Mouse (Mus musculus) heart, embryonic 11.5 days (tissue): ENCODE results near the gene Olfr606. TPM values are rescaled to one million over a fixed set of nuclear protein-coding genes. Genes with fewer than 3 reads are reported as not detected.
"Not testable (repeated sequence)": the region's sequence is repeated elsewhere in the genome, so short reads cannot be mapped to it uniquely, and the experiment has no call there.

ENCODE experiments used
- ATAC-seq: fragments of 200-750 bp; cut with Nextera tagmentation; replicated peaks from 2 replicates; pipeline ENCODE4 v1.8.0; 2017; ENCODE audit warnings: moderate library complexity; ENCODE audit not compliant: insufficient number of reproducible peaks, low FRiP score, low TSS enrichment
- H3K27ac ChIP-seq: fragments of 300-500 bp; sonication (generic); 2 replicates; pipeline ENCODE4 v1.5.1; 2014; ENCODE audit warnings: mild to moderate bottlenecking, low read depth, low read length
- H3K27me3 ChIP-seq: fragments of 300-500 bp; sonication (generic); 2 replicates; pipeline ENCODE4 v1.6.1; 2014; ENCODE audit warnings: mild to moderate bottlenecking, low read length, mixed read lengths; ENCODE audit not compliant: control insufficient read depth, insufficient read depth
- H3K36me3 ChIP-seq: fragments of 300-500 bp; sonication (generic); 2 replicates; pipeline ENCODE4 v1.6.1; 2014; ENCODE audit warnings: mild to moderate bottlenecking, low read length, moderate library complexity, mixed read lengths; ENCODE audit not compliant: control insufficient read depth, insufficient read depth
- H3K4me1 ChIP-seq: fragments of 300-500 bp; sonication (generic); 2 replicates; pipeline ENCODE4 v1.6.1; 2014; ENCODE audit warnings: low read length; ENCODE audit not compliant: control insufficient read depth, insufficient read depth
- H3K4me2 ChIP-seq: fragments of 300-500 bp; sonication (generic); 2 replicates; pipeline ENCODE4 v1.6.1; 2014; ENCODE audit warnings: mild to moderate bottlenecking, moderate library complexity
- H3K4me3 ChIP-seq: fragments of 300-500 bp; sonication (generic); 2 replicates; pipeline ENCODE4 v1.5.1; 2014; ENCODE audit warnings: low read depth, low read length
- H3K9ac ChIP-seq: fragments of 300-500 bp; sonication (generic); 2 replicates; pipeline ENCODE4 v1.6.1; 2014; ENCODE audit warnings: mild to moderate bottlenecking, low read depth, low read length, moderate library complexity
- H3K9me3 ChIP-seq: fragments of 300-500 bp; sonication (generic); replicated peaks from 2 replicates; pipeline ENCODE4 v1.6.1; 2016; ENCODE audit warnings: low read length; ENCODE audit not compliant: control insufficient read depth
- WGBS: fragments of 180-500 bp; shearing (Covaris S2); extraction: QIAGEN DNeasy Blood & Tissue Kit; methylation state at CpG from one replicate; pipeline ENCODE4 v1.1.7; 2014; ENCODE audit not compliant: insufficient replicate concordance; 5-methylcytosine and 5-hydroxymethylcytosine counted together
- polyA plus RNA-seq: library from polyadenylated mRNA; unstranded; fragments of >200 nt; fragmentation: Nextera tagmentation; extraction: Ambion mirVana; gene quantifications from 2 replicates; pipeline ENCODE4 v1.2.1, GENCODE M21; 2014

Olfr606 gene
- polyA plus RNA-seq, result not detected in 2 replicates

DNA sequence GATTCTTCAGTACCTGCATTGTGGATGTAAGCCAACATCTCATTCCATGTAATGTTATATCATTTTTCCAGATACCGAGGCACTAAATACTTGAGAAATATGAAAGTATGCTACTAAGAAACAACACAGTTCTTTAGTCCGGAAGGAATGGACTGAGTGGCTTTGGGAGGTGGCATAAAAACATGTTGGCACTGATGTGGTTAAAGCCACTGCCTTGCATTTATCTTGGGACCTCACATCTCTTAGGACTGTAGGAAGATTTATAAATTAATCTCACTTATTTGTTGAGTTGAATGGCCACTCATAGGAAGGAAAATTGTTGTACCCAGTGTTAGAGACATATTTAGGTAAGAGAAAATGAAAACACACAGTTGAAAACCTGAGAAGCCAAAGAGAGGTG is at the start of gene Olfr606:
Gene Olfr606 (plus strand): TSS at position 301 of the 400 bp plus-strand sequence.
- Histone ChIP-seq H3K9ac (no peak within 1 kb of the TSS), H3K4me2 (no peak within 1 kb of the TSS), H3K27me3 (no peaks in the 10 kb centered on the region), H3K27ac (no peak within 1 kb of the TSS), H3K4me3 (no peak within 1 kb of the TSS), H3K9me3 (no peaks in the 10 kb centered on the region), H3K36me3 (no peaks in the 10 kb centered on the region), H3K4me1 (no peaks in the 10 kb centered on the region)
- WGBS, result 81% methylated on average over 2 of the region's 2 CpGs
- ATAC-seq, result no peak

DNA sequence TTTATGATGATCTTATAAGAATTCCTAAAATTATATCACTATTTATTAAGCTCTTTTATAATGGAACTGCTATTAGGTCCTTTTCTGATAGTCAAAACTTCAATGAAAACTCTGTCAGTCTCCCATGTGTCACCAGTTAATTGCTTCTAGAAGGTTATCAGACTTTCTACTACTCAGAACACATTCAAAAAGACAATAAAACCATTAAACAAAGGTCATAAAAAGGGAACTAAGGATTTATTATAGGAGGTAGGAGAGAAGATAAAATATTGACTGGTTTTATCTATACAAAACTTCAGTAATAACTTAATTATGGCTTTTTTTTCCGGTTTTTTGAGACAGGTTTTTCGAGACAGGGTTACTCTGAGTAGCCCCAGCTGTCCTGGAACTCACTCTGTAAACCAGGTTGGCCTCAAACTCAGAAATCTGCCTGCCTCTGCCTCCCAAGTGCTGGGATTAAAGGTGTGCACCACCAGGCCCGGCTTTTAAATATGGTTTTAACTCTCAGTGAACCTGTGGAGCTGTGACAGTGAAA is 42.3 kb upstream of the Olfr606 start:
- H3K27ac ChIP-seq, ATAC-seq, H3K27me3 ChIP-seq, H3K4me1 ChIP-seq, H3K4me2 ChIP-seq, H3K36me3 ChIP-seq, H3K4me3 ChIP-seq, H3K9me3 ChIP-seq, H3K9ac ChIP-seq: not testable (repeated sequence)
- 59% methylated on average over 3 of the region's 3 CpGs for WGBS

DNA sequence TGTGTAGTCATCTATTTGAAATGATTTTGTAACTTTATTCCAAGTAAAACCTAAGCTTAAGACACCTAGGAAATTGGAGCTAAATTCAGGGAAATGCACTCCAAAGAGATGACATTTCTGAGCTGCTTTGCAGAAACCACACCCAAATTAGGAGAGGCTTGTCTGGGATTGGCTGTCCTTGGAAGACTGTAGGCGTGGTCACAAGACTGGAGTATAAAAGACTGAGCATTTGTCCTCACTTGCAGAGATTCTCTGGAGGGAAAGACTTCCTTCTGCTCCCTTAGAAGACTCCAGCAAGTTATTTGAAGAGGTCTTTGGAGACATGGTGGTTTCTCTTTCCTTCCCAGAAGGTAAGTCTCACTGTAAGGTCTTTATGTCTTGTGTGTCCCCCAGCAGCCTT is 34.1 kb upstream of the Olfr606 start, which contains the start of gene Usp17lc:
Gene Usp17lc (plus strand): TSS at position 301 of the 400 bp plus-strand sequence.
- not testable (repeated sequence) for H3K9me3 ChIP-seq, H3K4me1 ChIP-seq, ATAC-seq, H3K4me2 ChIP-seq, H3K27me3 ChIP-seq, H3K27ac ChIP-seq, H3K4me3 ChIP-seq, H3K9ac ChIP-seq, H3K36me3 ChIP-seq
- 30% methylated on average over 1 of the region's 1 CpGs for WGBS

DNA sequence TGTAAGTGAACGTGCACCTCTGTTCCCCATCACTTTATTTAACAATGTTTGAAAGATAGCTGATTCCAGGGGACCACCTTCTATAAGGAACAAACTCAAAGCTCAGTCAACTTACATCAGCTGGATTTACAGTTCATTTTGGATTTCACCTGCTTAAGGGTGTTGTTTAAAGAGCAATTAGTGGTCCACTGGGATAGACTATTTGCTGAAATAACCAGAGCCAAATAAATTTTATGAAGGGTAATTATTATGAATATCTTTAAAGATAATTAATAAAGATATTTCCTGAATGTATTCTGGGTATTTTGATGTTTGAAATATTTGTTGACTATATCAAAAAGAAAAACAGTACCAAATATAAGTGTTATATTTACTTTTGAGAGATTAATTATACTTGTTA is 3.5 kb upstream of the Olfr606 start, which contains the start of gene Olfr605:
Gene Olfr605 (minus strand): TSS at position 101 of the 400 bp plus-strand sequence.
- ATAC-seq, result no peak
- no peaks in the 10 kb centered on the region for H3K4me1 ChIP-seq
- 79% methylated on average over 1 of the region's 1 CpGs for WGBS
- no peak within 1 kb of the TSS for H3K9ac ChIP-seq
- no peaks in the 10 kb centered on the region for H3K9me3 ChIP-seq
- H3K36me3 ChIP-seq, result no peaks in the 10 kb centered on the region
- no peak within 1 kb of the TSS for H3K4me3 ChIP-seq
- H3K27me3 ChIP-seq, result no peaks in the 10 kb centered on the region
- no peak within 1 kb of the TSS for H3K4me2 ChIP-seq
- H3K27ac ChIP-seq, result no peak within 1 kb of the TSS

DNA sequence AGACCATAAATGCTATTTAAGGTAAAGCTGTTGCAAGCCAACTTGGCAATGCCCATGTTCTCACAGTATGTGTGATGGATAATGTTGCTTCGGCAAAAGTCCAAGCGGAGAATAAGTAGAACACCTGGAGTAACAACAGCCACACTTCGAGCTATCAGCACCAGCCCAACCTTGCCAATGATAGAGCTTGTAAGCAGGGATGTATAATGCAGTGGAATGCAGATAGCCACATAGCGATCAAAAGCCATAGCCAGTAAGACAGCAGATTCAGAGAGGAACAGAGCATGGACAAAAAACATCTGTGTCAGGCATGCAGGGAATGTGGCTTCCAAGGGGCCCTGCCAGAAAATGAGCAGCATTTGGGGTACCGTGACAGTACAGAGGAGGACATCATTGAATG is 11.7 kb downstream of the Olfr606 start:
- Histone ChIP-seq H3K27ac (no peak overlapping the region; the same call in 1 of the 2 replicates), H3K36me3 (no peaks in the 10 kb centered on the region), H3K4me1 (no peaks in the 10 kb centered on the region), H3K9me3 (no peaks in the 10 kb centered on the region), H3K4me3 (no peak overlapping the region), H3K4me2 (no peak overlapping the region), H3K9ac (no peak overlapping the region), H3K27me3 (no peaks in the 10 kb centered on the region)
- peak; percentile 42; the same call in 1 of the 2 replicates for ATAC-seq
- 61% methylated on average over 5 of the region's 5 CpGs for WGBS

DNA sequence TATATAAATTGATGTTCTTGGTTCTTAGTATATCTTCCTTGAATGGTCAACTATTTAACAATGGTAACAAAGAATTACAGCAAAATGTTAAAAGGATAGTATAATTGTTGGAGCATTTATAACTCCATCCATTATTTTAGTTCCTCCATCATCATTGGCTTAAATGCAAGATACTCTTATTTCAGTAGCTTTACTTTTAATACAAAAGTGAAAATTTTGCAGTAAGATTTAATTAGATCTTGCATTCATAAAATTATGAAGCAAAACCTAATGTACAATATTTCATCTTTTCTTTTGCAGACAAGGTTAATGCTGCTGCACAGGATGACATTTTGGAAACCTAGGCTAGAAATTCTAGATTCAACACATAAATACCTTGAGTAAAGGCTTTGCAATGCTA is 20.7 kb downstream of the Olfr606 start, which contains the start of gene Olfr608:
Gene Olfr608 (plus strand): TSS at position 301 of the 400 bp plus-strand sequence.
- no peaks in the 10 kb centered on the region for H3K4me1 ChIP-seq
- H3K4me3 ChIP-seq, result no peak within 1 kb of the TSS
- H3K9ac ChIP-seq, result no peak within 1 kb of the TSS
- H3K4me2 ChIP-seq, result no peak within 1 kb of the TSS
- no peaks in the 10 kb centered on the region for H3K36me3 ChIP-seq
- H3K9me3 ChIP-seq, result no peaks in the 10 kb centered on the region
- H3K27me3 ChIP-seq, result no peaks in the 10 kb centered on the region
- no peak for ATAC-seq
- no peak within 1 kb of the TSS for H3K27ac ChIP-seq

DNA sequence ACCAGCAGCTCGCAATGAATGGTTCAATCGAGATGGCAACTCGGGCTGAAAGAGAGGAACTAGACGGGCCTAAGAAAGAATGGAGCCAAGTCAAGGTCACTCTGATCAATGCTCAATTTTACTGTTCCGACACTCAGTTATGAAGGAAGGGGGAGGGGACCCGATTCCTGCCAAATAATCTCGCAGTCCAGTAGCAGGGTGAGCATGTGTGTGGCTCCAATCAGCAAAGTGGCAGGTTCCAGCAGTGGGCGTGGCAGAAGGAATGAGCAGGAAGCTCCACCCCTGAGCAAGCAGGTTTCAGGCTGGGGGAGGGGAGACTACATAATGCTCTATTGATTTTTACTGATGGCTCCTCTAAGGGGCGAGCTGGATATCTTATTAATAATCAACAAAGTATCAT is 28.3 kb downstream of the Olfr606 start:
- not testable (repeated sequence) for H3K36me3 ChIP-seq, H3K27me3 ChIP-seq, H3K4me1 ChIP-seq, H3K27ac ChIP-seq, H3K4me3 ChIP-seq, H3K9me3 ChIP-seq, ATAC-seq, H3K4me2 ChIP-seq, H3K9ac ChIP-seq
- WGBS, result 81% methylated on average over 9 of the region's 9 CpGs

DNA sequence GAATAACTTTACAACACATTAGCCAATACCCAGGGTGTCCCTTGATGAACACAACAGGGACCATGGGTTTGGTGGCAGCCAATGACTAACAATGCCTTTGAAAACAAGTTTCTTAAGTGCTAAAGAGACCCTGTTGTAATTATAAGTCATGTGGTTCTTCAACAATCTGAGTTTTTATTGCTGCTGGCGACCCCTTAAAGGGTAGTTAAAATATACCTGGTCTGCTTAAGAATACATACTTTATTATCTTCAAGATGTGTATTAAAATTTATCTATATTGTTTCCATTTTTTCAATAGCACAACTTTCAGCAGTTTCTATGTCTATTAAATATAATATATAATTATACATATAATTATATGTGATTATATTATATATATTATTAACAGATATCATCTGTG is 49.1 kb downstream of the Olfr606 start, which contains the start of gene Olfr609:
Gene Olfr609 (minus strand): TSS at position 101 of the 400 bp plus-strand sequence.
- H3K9ac ChIP-seq, result no peak within 1 kb of the TSS
- H3K4me2 ChIP-seq, result no peak within 1 kb of the TSS
- no peaks in the 10 kb centered on the region for H3K9me3 ChIP-seq
- H3K27me3 ChIP-seq, result no peaks in the 10 kb centered on the region
- H3K4me3 ChIP-seq, result no peak within 1 kb of the TSS
- WGBS, result 60% methylated on average over 1 of the region's 1 CpGs
- H3K36me3 ChIP-seq, result no peaks in the 10 kb centered on the region
- no peak for ATAC-seq
- no peaks in the 10 kb centered on the region for H3K4me1 ChIP-seq
- no peak within 1 kb of the TSS for H3K27ac ChIP-seq
